Mouse (Mus musculus) MEL (cell line): ENCODE data around the gene Arl15.

Experiments
- CTCF ChIP-seq, 3 experiments: IDR thresholded peaks in 2 of 3; conservative IDR thresholded peaks in 1 of 3; 2 replicates each; pipeline ENCODE4 v1.5.1; 2011 to 2012; ENCODE audit warnings: low read length in 3 of 3, low read depth in 2 of 3, mild to moderate bottlenecking in 2 of 3, improper control_type of control experiment in 1 of 3, inconsistent platforms in 1 of 3, mixed read lengths in 1 of 3, moderate library complexity in 1 of 3; ENCODE audit not compliant: control insufficient read depth in 1 of 3, insufficient read depth in 1 of 3, poor library complexity in 1 of 3, severe bottlenecking in 1 of 3
- EP300 ChIP-seq, 2 experiments: IDR thresholded peaks; 2 replicates each; pipeline ENCODE4 v1.6.1; 2011; ENCODE audit warnings: improper control_type of control experiment in 2 of 2, low read length in 2 of 2, low read depth in 1 of 2, mild to moderate bottlenecking in 1 of 2
- GABPA ChIP-seq: IDR thresholded peaks from 2 replicates; pipeline ENCODE4 v1.6.1; 2012; ENCODE audit warnings: low read depth, mild to moderate bottlenecking, inconsistent platforms, low read length, improper control_type of control experiment, moderate library complexity
- MAZ ChIP-seq: IDR thresholded peaks from 2 replicates; pipeline ENCODE4 v1.6.1; 2012; ENCODE audit warnings: low read depth, mild to moderate bottlenecking, inconsistent platforms, low read length, improper control_type of control experiment
- POLR2A ChIP-seq, 2 experiments: IDR thresholded peaks; 2 replicates each; pipeline ENCODE4 v1.6.1; 2011 to 2012; ENCODE audit warnings: low read length in 2 of 2, mild to moderate bottlenecking in 2 of 2, control low read depth in 1 of 2, improper control_type of control experiment in 1 of 2, low read depth in 1 of 2, moderate library complexity in 1 of 2; ENCODE audit not compliant: control insufficient read depth in 1 of 2, insufficient read depth in 1 of 2, poor library complexity in 1 of 2
- RCOR1 ChIP-seq: IDR thresholded peaks from 2 replicates; pipeline ENCODE4 v1.6.1; 2012; ENCODE audit warnings: low read depth, mild to moderate bottlenecking, inconsistent platforms, low read length, improper control_type of control experiment
- USF1 ChIP-seq: IDR thresholded peaks from 2 replicates; pipeline ENCODE4 v1.6.1; 2014; ENCODE audit warnings: low read depth, mild to moderate bottlenecking, inconsistent platforms, low read length, improper control_type of control experiment, moderate library complexity
- USF2 ChIP-seq, 2 experiments: IDR thresholded peaks; 2 replicates each; pipeline ENCODE4 v1.6.1; 2011 to 2012; ENCODE audit warnings: improper control_type of control experiment in 2 of 2, low read length in 2 of 2, borderline replicate concordance in 1 of 2, inconsistent platforms in 1 of 2, low read depth in 1 of 2, mild to moderate bottlenecking in 1 of 2; ENCODE audit not compliant: insufficient read depth in 1 of 2

- TF ChIP-seq USF1, result no peak
- TF ChIP-seq GABPA, result no peak
- no peak for TF ChIP-seq CTCF (IDR thresholded peaks at IDR 0.05 in 2 of 3, conservative IDR thresholded peaks at IDR 0.05 in 1 of 3; ENCODE audit: control insufficient read depth in 1 of 3, insufficient read depth in 1 of 3, low read depth in 2 of 3, low read length in 3 of 3, poor library complexity in 1 of 3, severe bottlenecking in 1 of 3)
- no peak for TF ChIP-seq RCOR1
- TF ChIP-seq MAZ, result no peak
- TF ChIP-seq USF2 (IDR thresholded peaks at IDR 0.05; ENCODE audit: borderline replicate concordance in 1 of 2, insufficient read depth in 1 of 2, low read depth in 1 of 2, low read length in 2 of 2), result no peak
- no peak for TF ChIP-seq POLR2A (IDR thresholded peaks at IDR 0.05; ENCODE audit: control insufficient read depth in 1 of 2, insufficient read depth in 1 of 2, low read depth in 1 of 2, low read length in 2 of 2, poor library complexity in 1 of 2)
- TF ChIP-seq EP300 (IDR thresholded peaks at IDR 0.05; ENCODE audit: low read depth in 1 of 2, low read length in 2 of 2), result no peak
These were observed 350.9 kb downstream of the Arl15 start for GRCm38 (mm10) chr13:114145249-114145648.
